Mouse (Mus musculus) gonadal fat pad, adult 2 months (tissue): ENCODE data around the gene Npl. TPM values are rescaled to one million over a fixed set of nuclear protein-coding genes. Genes with fewer than 3 reads are reported as not detected.
A peak's percentile ranks its signal among the peaks of the same experiment; 100 is the strongest.
"Not testable (repeated sequence)": the region's sequence is repeated elsewhere in the genome, so short reads cannot be mapped to it uniquely, and the experiment has no call there.

ENCODE experiments used
- DNase-seq: peaks from one replicate; pipeline ENCODE4 v3.0.0-alpha.2; 2012; ENCODE audit warnings: low read depth
- polyA plus RNA-seq: library from polyadenylated mRNA; depleted of rRNA; stranded (reverse); fragments of >200 nt; gene quantifications from 2 replicates; pipeline ENCODE4 v1.2.3, GENCODE M21; 2012; rRNA removed

Gene Npl
- polyA plus RNA-seq, 1 experiment = 13.2 TPM

DNA sequence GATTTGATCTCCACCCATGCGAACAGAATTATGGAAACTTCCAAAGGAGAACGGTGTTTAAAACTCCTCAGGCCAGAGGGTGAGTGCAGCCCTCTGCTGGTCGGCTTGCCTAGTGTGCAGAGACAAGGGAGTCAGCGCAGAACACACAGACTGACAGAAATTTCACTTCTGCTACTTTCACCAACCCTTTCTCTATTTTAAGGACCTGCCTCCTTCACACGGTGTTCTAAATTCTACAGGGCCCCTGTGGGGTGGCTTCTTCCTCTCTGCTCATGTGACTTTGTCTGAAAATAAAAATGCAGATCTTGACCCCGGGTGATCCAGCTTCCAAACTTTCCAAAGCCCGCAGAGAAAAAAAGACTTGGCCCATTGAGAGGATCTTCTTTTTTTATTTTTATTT lies 60.7 kb downstream of the Npl start:
- no peak for DNase-seq

DNA sequence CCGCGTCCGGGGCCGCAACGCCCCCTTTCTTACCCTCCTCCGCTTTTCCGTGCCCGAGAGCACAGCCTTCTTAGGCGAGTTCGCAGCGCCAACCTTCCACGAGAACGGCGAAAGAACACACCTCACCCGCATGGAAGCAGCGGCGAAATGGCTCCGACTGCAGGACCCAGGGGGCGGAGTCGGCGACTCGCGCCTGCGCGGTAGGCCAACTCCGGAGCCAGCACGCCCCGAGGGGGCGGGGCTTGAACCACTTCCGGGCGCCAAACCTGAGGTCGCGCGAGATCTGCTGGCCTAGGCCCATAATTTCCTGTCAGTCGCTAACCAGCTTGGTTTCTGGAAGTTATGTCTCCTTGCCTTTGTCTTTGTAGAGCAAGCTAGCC lies 62.4 kb downstream of the Npl start, which contains the start of gene Dhx9:
Dhx9 (minus strand) TSS at position 161 of the 380 bp plus-strand sequence.
- DNase-seq = peak; percentile 44

DNA sequence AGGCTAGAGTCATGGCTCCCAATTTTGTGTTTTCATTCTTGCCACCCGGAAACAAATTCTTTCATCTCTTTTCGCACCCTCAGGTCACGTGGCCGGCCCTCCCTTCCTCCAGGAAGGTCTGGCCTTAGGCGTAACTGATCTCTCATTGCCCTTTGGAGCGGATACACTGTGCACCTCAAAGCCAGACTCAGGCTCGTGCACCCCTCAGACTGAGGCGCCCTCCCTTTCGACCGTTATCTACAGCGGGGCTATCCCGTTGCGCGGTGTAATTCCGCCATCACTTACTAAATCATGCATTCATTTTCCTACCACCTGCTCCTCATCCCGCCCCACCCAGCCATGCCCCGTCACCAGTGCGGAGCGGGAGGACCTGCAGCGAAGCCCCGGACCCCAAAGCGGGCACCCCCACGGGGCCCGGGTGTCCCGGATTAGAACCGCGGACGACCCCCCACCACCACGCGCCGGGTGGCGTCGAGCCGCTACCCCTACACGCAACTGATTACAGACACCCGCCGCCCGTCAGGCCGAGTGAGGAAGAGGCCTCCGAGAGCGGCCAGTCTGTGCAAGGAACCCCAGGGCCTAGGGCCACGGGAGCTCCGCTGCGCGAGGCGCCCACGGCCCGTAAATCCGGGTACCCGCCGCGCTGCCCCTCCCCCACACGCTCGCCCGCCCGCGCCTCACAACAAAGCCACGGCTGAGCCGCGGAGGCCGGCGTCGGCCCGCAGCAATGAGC lies 62.9 kb downstream of the Npl start:
- DNase-seq = no peak

DNA sequence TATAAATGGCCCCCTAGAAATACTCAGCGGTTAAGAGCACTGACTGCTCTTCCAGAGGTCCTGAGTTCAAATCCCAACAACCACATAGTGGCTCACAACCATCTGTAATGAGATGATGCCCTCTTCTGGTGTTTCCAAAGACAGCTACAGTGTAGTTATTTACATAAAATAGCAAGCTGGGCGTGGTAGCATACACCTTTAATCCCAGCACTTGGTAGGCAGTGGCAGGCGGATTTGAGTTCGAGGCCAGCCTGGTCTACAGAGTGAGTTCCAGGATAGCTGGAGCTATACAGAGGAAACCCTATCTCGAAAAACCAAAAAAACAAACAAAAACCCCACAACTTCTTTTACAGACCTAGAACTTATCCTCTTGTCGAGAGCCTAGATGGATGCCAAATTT lies 63.7 kb downstream of the Npl start:
- DNase-seq = not testable (repeated sequence)

DNA sequence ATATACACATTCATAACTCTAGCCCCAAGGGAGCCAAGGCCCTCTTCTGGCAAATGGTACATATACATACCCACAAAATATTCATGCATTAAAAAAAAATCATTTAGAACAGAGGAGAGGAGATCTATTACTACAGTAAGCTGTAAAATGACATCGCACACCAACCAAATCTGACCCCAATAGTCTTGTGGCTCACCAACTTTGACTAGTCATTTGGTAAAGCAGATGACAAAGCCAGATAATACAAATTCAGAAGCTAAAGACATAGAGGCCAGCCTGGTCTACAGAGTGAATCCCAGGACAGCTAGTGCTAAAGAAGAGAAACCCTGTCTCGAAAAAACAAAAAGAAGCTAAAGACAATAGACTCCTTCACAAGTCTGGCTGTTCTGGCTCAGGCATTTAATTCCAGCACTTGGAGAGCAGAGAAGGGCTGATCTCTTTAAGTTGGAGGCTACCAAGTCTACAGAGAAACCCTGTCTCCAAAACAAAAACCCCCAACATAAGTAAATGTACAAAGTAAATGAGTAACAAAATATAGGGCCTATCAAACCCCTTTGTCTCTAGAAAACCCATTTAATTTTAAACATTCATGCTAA lies 64.5 kb downstream of the Npl start:
- no peak for DNase-seq

DNA sequence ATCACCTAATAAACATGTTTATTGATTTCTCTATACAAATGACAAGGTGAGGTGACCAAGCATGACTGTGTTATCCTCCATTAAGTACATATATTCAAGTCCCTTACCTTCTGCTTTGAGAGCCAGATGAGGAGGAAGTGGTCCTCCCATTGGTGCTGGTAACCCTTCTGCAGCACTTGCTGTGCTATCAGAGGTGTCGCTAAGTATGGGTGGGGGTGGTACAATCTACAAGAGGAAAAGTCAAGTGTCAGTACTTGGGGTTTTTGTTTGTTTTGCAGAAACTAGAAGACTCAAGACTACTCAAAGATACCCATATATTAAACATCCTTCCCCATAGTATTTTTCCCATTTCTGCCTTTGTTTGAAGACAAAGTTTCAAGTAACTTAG lies 68.8 kb downstream of the Npl start:
- no peak for DNase-seq

DNA sequence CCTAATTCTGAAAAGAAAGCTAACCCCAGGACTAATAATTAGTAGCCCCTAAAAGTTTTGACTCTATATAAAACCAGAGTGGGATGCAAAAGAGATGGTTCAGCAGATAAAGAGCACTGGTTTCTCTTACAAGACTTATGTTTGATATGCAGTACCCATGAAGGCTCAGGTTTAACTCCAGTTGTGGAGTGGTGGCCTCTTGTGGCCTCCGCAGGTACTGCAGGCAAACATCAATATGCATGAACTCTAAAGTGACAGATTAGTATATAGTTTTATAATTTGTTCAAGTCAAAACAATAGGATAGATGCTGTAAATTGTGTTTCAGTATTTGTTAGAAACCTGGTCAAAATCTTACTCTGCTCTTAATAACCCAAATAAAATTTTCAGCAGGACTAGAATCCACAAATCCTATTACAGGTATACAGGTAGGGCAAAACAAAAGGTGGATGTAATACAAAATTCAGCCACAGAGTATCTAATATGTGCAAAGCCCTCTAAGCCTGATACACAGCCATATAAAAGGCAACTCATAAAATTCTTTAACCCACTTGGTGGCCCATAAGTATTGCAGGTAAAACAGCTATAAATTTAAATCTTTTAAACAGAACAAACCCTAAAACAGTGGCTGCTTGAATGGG lies 69.3 kb downstream of the Npl start:
- no peak for DNase-seq

DNA sequence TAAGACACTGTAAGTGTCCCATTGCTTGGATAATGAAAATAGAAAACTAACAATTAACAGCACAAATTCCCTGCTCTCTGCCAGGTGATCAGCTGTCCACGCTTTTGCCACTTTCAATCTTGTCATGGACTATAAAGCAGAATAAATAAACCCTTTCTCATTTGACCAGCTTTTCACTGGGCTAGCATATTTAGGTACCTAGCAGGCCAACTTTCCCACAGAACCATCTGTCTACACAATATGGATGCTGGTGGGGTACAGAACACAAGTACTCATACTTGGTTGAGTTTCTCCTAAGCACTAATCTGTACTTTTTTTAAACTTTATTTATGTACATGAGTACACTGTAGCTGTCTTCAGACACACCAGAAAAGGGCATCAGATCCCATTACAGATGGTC lies 70.5 kb downstream of the Npl start:
- no peak for DNase-seq

DNA sequence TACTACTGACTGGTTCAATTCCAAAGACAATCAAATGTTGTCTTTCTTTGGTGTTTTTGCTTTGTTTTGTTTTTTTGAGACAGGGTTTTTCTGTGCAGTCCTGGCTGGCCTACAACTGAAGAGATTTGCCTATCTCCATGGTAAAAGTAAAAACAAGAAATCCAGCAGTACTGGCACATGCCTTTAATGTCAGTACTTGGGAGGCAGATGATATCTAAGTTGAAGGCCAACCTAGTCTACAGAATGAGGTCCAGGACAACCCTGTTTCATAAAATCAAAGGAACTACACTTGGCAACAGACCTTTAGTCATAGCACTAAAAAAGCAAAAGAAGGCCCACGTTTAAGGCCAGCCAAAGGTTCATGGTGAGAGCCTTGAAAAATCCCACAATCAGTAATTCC lies 88.0 kb downstream of the Npl start:
- no peak for DNase-seq

DNA sequence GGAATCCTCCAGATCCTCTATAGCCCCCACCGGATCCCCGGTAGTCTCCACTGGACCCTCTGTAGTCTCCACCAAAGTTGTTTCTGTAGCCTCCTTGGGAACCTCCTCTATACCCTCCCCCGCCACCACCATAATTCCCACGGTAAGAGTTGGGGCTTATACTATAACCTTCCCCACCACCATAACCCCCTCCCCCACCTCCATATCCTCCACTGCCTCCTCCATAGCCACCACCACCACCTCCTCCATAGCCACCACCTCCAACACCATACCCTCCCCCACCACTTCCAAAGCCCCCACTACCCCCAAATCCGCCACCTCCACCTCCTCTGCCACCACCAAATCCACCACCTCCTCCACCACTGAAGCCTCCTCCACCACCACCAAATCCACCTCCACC lies 93.7 kb downstream of the Npl start:
- DNase-seq = no peak

DNA sequence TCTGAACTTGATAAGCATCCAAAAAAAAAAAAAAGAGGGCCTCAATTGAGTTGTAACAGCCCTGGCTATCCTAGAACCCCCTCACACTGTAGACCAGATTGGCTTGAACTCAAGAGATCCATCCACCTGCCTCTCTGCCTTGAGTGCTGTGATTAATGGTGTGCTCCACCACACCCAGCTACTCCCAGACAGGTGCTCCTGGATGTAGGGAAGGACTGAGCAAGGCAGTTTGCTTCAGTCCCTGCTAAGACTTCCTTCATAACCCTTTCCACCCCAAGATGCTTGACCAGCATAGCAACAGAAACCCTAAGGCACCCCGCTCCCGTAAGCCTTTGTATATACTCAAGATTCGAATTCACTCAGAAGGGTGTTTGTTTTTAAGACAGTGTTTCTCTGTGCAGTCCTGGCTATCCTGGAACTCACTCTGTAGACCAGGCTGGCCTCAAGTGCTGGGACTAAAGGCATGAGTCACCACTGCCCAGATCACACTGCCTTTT lies 96.7 kb downstream of the Npl start:
- no peak for DNase-seq

Other genes with a start within 250 kb of the Npl start
- 99.4 and 122 TPM in 2 replicates for gene Lamc1, start 217.3 kb downstream of the Npl start, polyA plus RNA-seq
- gene Shcbp1l, start 124.9 kb downstream of the Npl start, polyA plus RNA-seq = 0.31 and 0.58 TPM in 2 replicates
- 20.5 and 23.3 TPM in 2 replicates for gene Dhx9, start 62.4 kb downstream of the Npl start, polyA plus RNA-seq
- 0.01 TPM in 1 of 2 replicates, not detected in the other for gene Rgs8, start 103.0 kb upstream of the Npl start, polyA plus RNA-seq
- 1.1 and 1.6 TPM in 2 replicates for gene Rgs16, start 190.3 kb upstream of the Npl start, polyA plus RNA-seq
- 8.7 and 10.6 TPM in 2 replicates for gene Rnasel, start 199.4 kb upstream of the Npl start, polyA plus RNA-seq